Mouse (Mus musculus) lung, embryonic 15.5 days (tissue): ENCODE data around the gene Uhrf1bp1. TPM values are rescaled to one million over a fixed set of nuclear protein-coding genes. Genes with fewer than 3 reads are reported as not detected.

Source experiments
- ATAC-seq: fragments of 200-750 bp; cut with Nextera tagmentation; 2 replicates; pipeline ENCODE4 v1.8.0; 2017; ENCODE audit warnings: moderate number of reproducible peaks, borderline replicate concordance; ENCODE audit not compliant: low FRiP score, low TSS enrichment; ENCODE audit errors: extremely low read depth
- H3K27ac ChIP-seq: fragments of 300-500 bp; sonication (generic); 2 replicates; pipeline ENCODE4 v1.5.1; 2015; ENCODE audit warnings: moderate library complexity, mild to moderate bottlenecking, inconsistent platforms
- H3K27me3 ChIP-seq: fragments of 300-500 bp; sonication (generic); 2 replicates; pipeline ENCODE4 v1.6.1; 2015; ENCODE audit warnings: inconsistent platforms
- H3K36me3 ChIP-seq: fragments of 300-500 bp; sonication (generic); 2 replicates; pipeline ENCODE4 v1.6.1; 2015; ENCODE audit warnings: inconsistent platforms
- H3K4me1 ChIP-seq: fragments of 300-500 bp; sonication (generic); 2 replicates; pipeline ENCODE4 v1.6.1; 2015; ENCODE audit warnings: inconsistent platforms
- H3K4me2 ChIP-seq: fragments of 300-500 bp; sonication (generic); 2 replicates; pipeline ENCODE4 v1.6.1; 2015; ENCODE audit warnings: inconsistent platforms, mild to moderate bottlenecking, moderate library complexity
- H3K4me3 ChIP-seq: fragments of 300-500 bp; sonication (generic); 2 replicates; pipeline ENCODE4 v1.5.1; 2015; ENCODE audit warnings: mild to moderate bottlenecking, inconsistent platforms
- H3K9ac ChIP-seq: fragments of 300-500 bp; sonication (generic); 2 replicates; pipeline ENCODE4 v1.6.1; 2015; ENCODE audit warnings: inconsistent platforms
- H3K9me3 ChIP-seq: fragments of 300-500 bp; sonication (generic); 2 replicates; pipeline ENCODE4 v1.6.1; 2016; ENCODE audit warnings: inconsistent platforms
- WGBS: fragments of 180-500 bp; shearing (Covaris S2); methylation state at CpG from one replicate; pipeline ENCODE4 v1.1.7; 2015; 5-methylcytosine and 5-hydroxymethylcytosine counted together
- polyA plus RNA-seq: library from polyadenylated mRNA; unstranded; fragments of >200 nt; fragmentation: Nextera tagmentation; extraction: Ambion mirVana; gene quantifications from 2 replicates; pipeline ENCODE4 v1.2.1, GENCODE M21; 2015

Uhrf1bp1 gene
- polyA plus RNA-seq, 1 experiment from 2014 or later: 4.8 TPM

- WGBS: 1% methylated on average over 52 of the region's 52 CpGs
- Histone ChIP-seq H3K9me3 (no peaks in the 10 kb centered on the region), H3K4me1 (peaks cover 18% of the 10 kb centered on the region), H3K36me3 (peaks cover 23% of the 10 kb centered on the region), H3K27me3 (no peaks in the 10 kb centered on the region), H3K4me3 (peak overlapping the region; percentile 78), H3K4me2 (peak overlapping the region; percentile 83), H3K27ac (peak overlapping the region; percentile 62), H3K9ac (peak overlapping the region; percentile 80)
- peak; percentile 76 for ATAC-seq
These were observed 782 bp downstream of the Uhrf1bp1 start for GRCm38 (mm10) chr17:27856798-27857648.

GRCm38 (mm10) chr17:27857649-27858475 lies 1.6 kb downstream of the Uhrf1bp1 start:
- Histone ChIP-seq H3K4me3 (peak overlapping the region; percentile 78), H3K4me2 (peak overlapping the region; percentile 83), H3K4me1 (peaks cover 18% of the 10 kb centered on the region), H3K27me3 (no peaks in the 10 kb centered on the region), H3K27ac (0 out of 2 replicates have a peak overlapping the region, but pooled peaks have one; percentile 62), H3K36me3 (peaks cover 15% of the 10 kb centered on the region), H3K9me3 (no peaks in the 10 kb centered on the region), H3K9ac (peak overlapping the region; percentile 80)
- ATAC-seq: no peak
- 27% methylated on average over 11 of the region's 11 CpGs for WGBS

GRCm38 (mm10) chr17:27859131-27859530 lies 2.9 kb downstream of the Uhrf1bp1 start:
- Histone ChIP-seq H3K27ac (no peak overlapping the region), H3K4me2 (no peak overlapping the region), H3K9me3 (no peaks in the 10 kb centered on the region), H3K4me1 (peaks cover 18% of the 10 kb centered on the region), H3K27me3 (no peaks in the 10 kb centered on the region), H3K36me3 (peaks cover 3% of the 10 kb centered on the region), H3K4me3 (no peak overlapping the region), H3K9ac (no peak overlapping the region)
- no peak for ATAC-seq
- 57% methylated on average over 2 of the region's 2 CpGs for WGBS

GRCm38 (mm10) chr17:27865461-27865860 lies 9.2 kb downstream of the Uhrf1bp1 start:
- ATAC-seq: no peak
- H3K4me1 ChIP-seq: peaks cover 20% of the 10 kb centered on the region
- H3K4me2 ChIP-seq: no peak overlapping the region
- H3K36me3 ChIP-seq: no peaks in the 10 kb centered on the region
- WGBS: 82% methylated on average over 2 of the region's 2 CpGs
- no peaks in the 10 kb centered on the region for H3K27me3 ChIP-seq
- no peak overlapping the region for H3K9ac ChIP-seq
- no peaks in the 10 kb centered on the region for H3K9me3 ChIP-seq
- no peak overlapping the region for H3K4me3 ChIP-seq
- no peak overlapping the region for H3K27ac ChIP-seq

GRCm38 (mm10) chr17:27866737-27867136 lies 10.5 kb downstream of the Uhrf1bp1 start:
- Histone ChIP-seq H3K4me3 (no peak overlapping the region), H3K36me3 (no peaks in the 10 kb centered on the region), H3K27ac (no peak overlapping the region), H3K9me3 (no peaks in the 10 kb centered on the region), H3K4me2 (no peak overlapping the region), H3K27me3 (no peaks in the 10 kb centered on the region), H3K4me1 (peaks cover 20% of the 10 kb centered on the region), H3K9ac (no peak overlapping the region)
- WGBS: 47% methylated on average over 4 of the region's 4 CpGs
- no peak for ATAC-seq

- H3K27ac ChIP-seq: no peak overlapping the region
- no peak overlapping the region for H3K4me3 ChIP-seq
- no peaks in the 10 kb centered on the region for H3K9me3 ChIP-seq
- no peak overlapping the region for H3K9ac ChIP-seq
- H3K4me2 ChIP-seq: no peak overlapping the region
- ATAC-seq: no peak
- peaks cover 11% of the 10 kb centered on the region for H3K4me1 ChIP-seq
- 92% methylated on average over 3 of the region's 3 CpGs for WGBS
- H3K27me3 ChIP-seq: no peaks in the 10 kb centered on the region
- no peaks in the 10 kb centered on the region for H3K36me3 ChIP-seq
These were observed 15.6 kb downstream of the Uhrf1bp1 start for GRCm38 (mm10) chr17:27871851-27872250.

GRCm38 (mm10) chr17:27873583-27873982 lies 17.3 kb downstream of the Uhrf1bp1 start:
- H3K9ac ChIP-seq: no peak overlapping the region
- no peak overlapping the region for H3K4me3 ChIP-seq
- H3K4me2 ChIP-seq: no peak overlapping the region
- H3K36me3 ChIP-seq: no peaks in the 10 kb centered on the region
- WGBS: 56% methylated on average over 3 of the region's 3 CpGs
- no peaks in the 10 kb centered on the region for H3K27me3 ChIP-seq
- ATAC-seq: no peak
- H3K4me1 ChIP-seq: peaks cover 4% of the 10 kb centered on the region; the same call in 1 of the 2 replicates
- no peaks in the 10 kb centered on the region for H3K9me3 ChIP-seq
- no peak overlapping the region for H3K27ac ChIP-seq

GRCm38 (mm10) chr17:27874510-27874909 lies 18.3 kb downstream of the Uhrf1bp1 start:
- Histone ChIP-seq H3K9ac (no peak overlapping the region), H3K4me2 (no peak overlapping the region), H3K27me3 (no peaks in the 10 kb centered on the region), H3K4me1 (peaks cover 4% of the 10 kb centered on the region; the same call in 1 of the 2 replicates), H3K4me3 (no peak overlapping the region), H3K9me3 (no peaks in the 10 kb centered on the region), H3K27ac (no peak overlapping the region), H3K36me3 (0 out of 2 replicates have a peak, but pooled peaks cover 8% of the 10 kb centered on the region)
- 60% methylated on average over 5 of the region's 5 CpGs for WGBS
- ATAC-seq: no peak

- H3K36me3 ChIP-seq: peaks cover 53% of the 10 kb centered on the region
- WGBS: 57% methylated on average over 11 of the region's 11 CpGs
- no peak overlapping the region for H3K9ac ChIP-seq
- no peaks in the 10 kb centered on the region for H3K4me1 ChIP-seq
- H3K9me3 ChIP-seq: no peaks in the 10 kb centered on the region
- no peak for ATAC-seq
- no peak overlapping the region for H3K4me2 ChIP-seq
- no peak overlapping the region for H3K4me3 ChIP-seq
- H3K27me3 ChIP-seq: no peaks in the 10 kb centered on the region
- no peak overlapping the region for H3K27ac ChIP-seq
These were observed 25.3 kb downstream of the Uhrf1bp1 start for GRCm38 (mm10) chr17:27881518-27881917.

GRCm38 (mm10) chr17:27883129-27883528 lies 26.9 kb downstream of the Uhrf1bp1 start:
- H3K9ac ChIP-seq: no peak overlapping the region
- H3K4me1 ChIP-seq: no peaks in the 10 kb centered on the region
- H3K36me3 ChIP-seq: peaks cover 66% of the 10 kb centered on the region
- ATAC-seq: no peak
- H3K9me3 ChIP-seq: no peaks in the 10 kb centered on the region
- WGBS: 72% methylated on average over 8 of the region's 8 CpGs
- no peak overlapping the region for H3K4me3 ChIP-seq
- no peak overlapping the region for H3K27ac ChIP-seq
- H3K27me3 ChIP-seq: no peaks in the 10 kb centered on the region
- no peak overlapping the region for H3K4me2 ChIP-seq

GRCm38 (mm10) chr17:27883994-27884393 lies 27.8 kb downstream of the Uhrf1bp1 start:
- Histone ChIP-seq H3K4me3 (no peak overlapping the region), H3K4me2 (no peak overlapping the region), H3K27ac (no peak overlapping the region), H3K36me3 (peaks cover 63% of the 10 kb centered on the region), H3K4me1 (no peaks in the 10 kb centered on the region), H3K9ac (no peak overlapping the region), H3K9me3 (no peaks in the 10 kb centered on the region), H3K27me3 (no peaks in the 10 kb centered on the region)
- WGBS: 87% methylated on average over 6 of the region's 6 CpGs
- ATAC-seq: no peak
